Mouse (Mus musculus): ENCODE measurements around the gene E030018B13Rik. TPM values are rescaled to one million over a fixed set of nuclear protein-coding genes. Genes with fewer than 3 reads are reported as not detected.
A peak's percentile ranks its signal among the peaks of the same experiment; 100 is the strongest.

Gene E030018B13Rik
- polyA plus RNA-seq, 1 experiment from 2014 or later = not detected

GRCm38 (mm10) chr7:63887602-63888123 lies 29.0 kb upstream of the E030018B13Rik start:
- ATAC-seq (ENCODE audit: low read depth) (no peak), DNase-seq (no peak)
- Histone ChIP-seq H3K9me3 (replicated peaks) (no peaks in the 10 kb centered on the region), H3K9ac (no peak overlapping the region), H3K36me3 (peaks cover 26% of the 10 kb centered on the region), H3K4me2 (no peak overlapping the region), H3K4me1 (replicated peaks) (0 out of 2 replicates have a peak, but pooled peaks cover 3% of the 10 kb centered on the region), H3K27ac (no peak overlapping the region), H3K27me3 (no peaks in the 10 kb centered on the region; the same call in 1 of the 2 replicates), H3K4me3 (replicated peaks) (no peak overlapping the region)
- WGBS (ENCODE audit: insufficient replicate concordance) = 82% methylated on average over 10 of the region's 10 CpGs

- Histone ChIP-seq H3K27ac (no peak overlapping the region), H3K4me3 (replicated peaks) (no peak overlapping the region), H3K9ac (no peak overlapping the region), H3K4me1 (replicated peaks) (0 out of 2 replicates have a peak, but pooled peaks cover 3% of the 10 kb centered on the region), H3K36me3 (peaks cover 26% of the 10 kb centered on the region), H3K9me3 (replicated peaks) (no peaks in the 10 kb centered on the region), H3K4me2 (no peak overlapping the region), H3K27me3 (no peaks in the 10 kb centered on the region)
- ATAC-seq (ENCODE audit: low read depth) (no peak), DNase-seq (no peak)
- WGBS (ENCODE audit: insufficient replicate concordance) = 74% methylated on average over 6 of the region's 6 CpGs
Measured at GRCm38 (mm10) chr7:63888674-63889073, 28.0 kb upstream of the E030018B13Rik start.

- H3K4me2 ChIP-seq = no peak overlapping the region
- no peak overlapping the region for H3K9ac ChIP-seq
- no peak overlapping the region for H3K27ac ChIP-seq
- H3K27me3 ChIP-seq = no peaks in the 10 kb centered on the region
- H3K4me3 ChIP-seq (replicated peaks) = no peak overlapping the region
- WGBS (ENCODE audit: insufficient replicate concordance) = 82% methylated on average over 9 of the region's 9 CpGs
- 0 out of 2 replicates have a peak, but pooled peaks cover 5% of the 10 kb centered on the region for H3K4me1 ChIP-seq (replicated peaks)
- peaks cover 26% of the 10 kb centered on the region for H3K36me3 ChIP-seq
- ATAC-seq (ENCODE audit: low read depth) = no peak
- DNase-seq = no peak
- H3K9me3 ChIP-seq (replicated peaks) = no peaks in the 10 kb centered on the region
Measured at GRCm38 (mm10) chr7:63889116-63889975, 27.3 kb upstream of the E030018B13Rik start.

GRCm38 (mm10) chr7:63891488-63892075 lies 25.1 kb upstream of the E030018B13Rik start:
- DNase-seq (no peak), ATAC-seq (ENCODE audit: low read depth) (no peak)
- peaks cover 20% of the 10 kb centered on the region for H3K4me1 ChIP-seq (replicated peaks)
- no peaks in the 10 kb centered on the region for H3K27me3 ChIP-seq
- no peak overlapping the region for H3K4me3 ChIP-seq (replicated peaks)
- H3K4me2 ChIP-seq = no peak overlapping the region
- no peaks in the 10 kb centered on the region for H3K9me3 ChIP-seq (replicated peaks)
- H3K36me3 ChIP-seq = peaks cover 26% of the 10 kb centered on the region
- no peak overlapping the region for H3K9ac ChIP-seq
- WGBS (ENCODE audit: insufficient replicate concordance) = 87% methylated on average over 43 of the region's 43 CpGs
- H3K27ac ChIP-seq = no peak overlapping the region

GRCm38 (mm10) chr7:63893201-63893600 lies 23.5 kb upstream of the E030018B13Rik start:
- no peaks in the 10 kb centered on the region for H3K9me3 ChIP-seq (replicated peaks)
- no peak for ATAC-seq (ENCODE audit: low read depth)
- peaks cover 34% of the 10 kb centered on the region for H3K4me1 ChIP-seq (replicated peaks)
- H3K27ac ChIP-seq = no peak overlapping the region
- H3K4me2 ChIP-seq = no peak overlapping the region
- no peak for DNase-seq
- no peak overlapping the region for H3K4me3 ChIP-seq (replicated peaks)
- WGBS (ENCODE audit: insufficient replicate concordance) = 87% methylated on average over 5 of the region's 5 CpGs
- no peak overlapping the region for H3K9ac ChIP-seq
- peaks cover 26% of the 10 kb centered on the region for H3K36me3 ChIP-seq
- H3K27me3 ChIP-seq = peaks cover 10% of the 10 kb centered on the region

- ATAC-seq (ENCODE audit: low read depth) (no peak), DNase-seq (no peak)
- Histone ChIP-seq H3K4me3 (replicated peaks) (no peak overlapping the region), H3K4me2 (no peak overlapping the region), H3K36me3 (peaks cover 26% of the 10 kb centered on the region), H3K4me1 (replicated peaks) (peaks cover 38% of the 10 kb centered on the region), H3K27ac (no peak overlapping the region), H3K27me3 (peaks cover 15% of the 10 kb centered on the region), H3K9me3 (replicated peaks) (no peaks in the 10 kb centered on the region), H3K9ac (no peak overlapping the region)
- 55% methylated on average over 4 of the region's 4 CpGs for WGBS (ENCODE audit: insufficient replicate concordance)
Measured at GRCm38 (mm10) chr7:63893729-63894128, 22.9 kb upstream of the E030018B13Rik start.

- 56% methylated on average over 4 of the region's 4 CpGs for WGBS (ENCODE audit: insufficient replicate concordance)
Measured at GRCm38 (mm10) chr7:63894662-63895061, 22.0 kb upstream of the E030018B13Rik start.

GRCm38 (mm10) chr7:63895223-63895622 lies 21.4 kb upstream of the E030018B13Rik start:
- peaks cover 22% of the 10 kb centered on the region for H3K27me3 ChIP-seq
- H3K9me3 ChIP-seq (replicated peaks) = no peaks in the 10 kb centered on the region
- no peak overlapping the region for H3K27ac ChIP-seq
- peaks cover 15% of the 10 kb centered on the region for H3K36me3 ChIP-seq
- no peak overlapping the region for H3K9ac ChIP-seq
- peaks cover 38% of the 10 kb centered on the region for H3K4me1 ChIP-seq (replicated peaks)
- no peak for ATAC-seq (ENCODE audit: low read depth)
- DNase-seq = no peak
- 75% methylated on average over 3 of the region's 3 CpGs for WGBS (ENCODE audit: insufficient replicate concordance)
- no peak overlapping the region for H3K4me2 ChIP-seq
- H3K4me3 ChIP-seq (replicated peaks) = no peak overlapping the region

More at GRCm38 (mm10) chr7:63894662-63895061, 22.0 kb upstream of the E030018B13Rik start:
- Histone ChIP-seq H3K27me3 (peaks cover 21% of the 10 kb centered on the region), H3K4me3 (replicated peaks) (no peak overlapping the region), H3K9me3 (replicated peaks) (no peaks in the 10 kb centered on the region), H3K4me1 (replicated peaks) (peaks cover 38% of the 10 kb centered on the region), H3K4me2 (no peak overlapping the region), H3K36me3 (peaks cover 21% of the 10 kb centered on the region), H3K9ac (no peak overlapping the region), H3K27ac (no peak overlapping the region)
- no peak for ATAC-seq (ENCODE audit: low read depth)
- no peak for DNase-seq

GRCm38 (mm10) chr7:63896276-63896967 lies 20.2 kb upstream of the E030018B13Rik start:
- no peak for DNase-seq
- ATAC-seq (ENCODE audit: low read depth) = no peak
- Histone ChIP-seq H3K27ac (0 out of 2 replicates have a peak overlapping the region, but pooled peaks have one; percentile 43), H3K4me1 (replicated peaks) (peaks cover 38% of the 10 kb centered on the region), H3K4me2 (peak overlapping the region; percentile 63), H3K4me3 (replicated peaks) (peak overlapping the region; percentile 41), H3K9ac (peak overlapping the region; percentile 51; the same call in 1 of the 2 replicates), H3K36me3 (peaks cover 3% of the 10 kb centered on the region), H3K9me3 (replicated peaks) (no peaks in the 10 kb centered on the region), H3K27me3 (peaks cover 22% of the 10 kb centered on the region)
- 15% methylated on average over 17 of the region's 17 CpGs for WGBS (ENCODE audit: insufficient replicate concordance)

GRCm38 (mm10) chr7:63896968-63897468 lies 19.6 kb upstream of the E030018B13Rik start:
- no peaks in the 10 kb centered on the region for H3K36me3 ChIP-seq
- ATAC-seq (ENCODE audit: low read depth) (peak; percentile 95), DNase-seq (peak; percentile 76)
- H3K27me3 ChIP-seq = peaks cover 22% of the 10 kb centered on the region
- WGBS (ENCODE audit: insufficient replicate concordance) = under 1% methylated on average over 22 of the region's 22 CpGs
- peaks cover 38% of the 10 kb centered on the region for H3K4me1 ChIP-seq (replicated peaks)
- H3K27ac ChIP-seq = peak overlapping the region; percentile 60
- no peaks in the 10 kb centered on the region for H3K9me3 ChIP-seq (replicated peaks)
- peak overlapping the region; percentile 56 for H3K9ac ChIP-seq
- peak overlapping the region; percentile 41 for H3K4me3 ChIP-seq (replicated peaks)
- H3K4me2 ChIP-seq = peak overlapping the region; percentile 63
